Mouse (Mus musculus) heart, adult 11 months (tissue): Measurements from ENCODE around the gene Cirbp.
"Not testable (repeated sequence)": the region's sequence is repeated elsewhere in the genome, so short reads cannot be mapped to it uniquely, and the experiment has no call there.

Experiments
- DNase-seq: peaks from one replicate; pipeline ENCODE4 v3.0.0; 2022

The Cirbp gene

DNA sequence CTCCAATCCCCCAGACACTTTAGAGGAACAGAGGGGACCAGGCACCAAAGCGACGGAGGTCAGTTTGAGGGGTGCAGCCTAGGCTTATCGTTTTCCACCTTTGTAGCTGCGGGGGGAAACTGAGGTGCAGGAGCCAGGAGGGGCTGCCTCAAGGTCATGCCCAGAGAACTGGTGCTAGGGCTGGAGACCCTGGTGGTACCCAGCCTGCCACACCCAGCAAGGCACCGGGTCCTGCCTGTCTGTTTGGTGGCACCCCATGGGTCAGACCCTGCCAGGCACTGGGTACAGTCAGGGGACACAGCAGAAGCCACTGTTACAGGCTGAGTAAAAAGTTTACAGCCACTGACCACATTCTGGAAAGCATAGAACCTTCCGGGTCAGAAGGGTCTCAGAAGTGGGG is 14.5 kb downstream of the Cirbp start:
- peak; percentile 91 for DNase-seq

DNA sequence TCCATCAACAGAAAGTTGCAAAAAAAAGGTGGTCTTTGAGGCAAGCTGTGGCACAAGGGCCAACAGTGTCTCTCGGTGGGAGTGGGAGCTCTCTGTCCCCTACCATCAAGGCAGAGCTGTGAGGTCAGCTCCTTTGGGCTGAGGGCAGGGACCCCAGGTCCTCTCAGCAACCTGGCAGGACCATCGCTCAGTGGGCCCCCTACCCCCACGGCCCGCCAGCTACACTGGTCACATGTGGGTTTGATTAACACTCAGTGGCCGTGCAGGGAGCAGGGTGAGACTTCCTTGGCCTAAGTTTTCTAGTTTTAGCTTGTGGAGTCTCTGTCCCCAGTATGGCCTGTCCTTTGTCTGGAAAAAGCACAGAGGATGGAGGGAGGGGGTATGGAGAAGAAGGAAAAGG is 15.0 kb downstream of the Cirbp start:
- no peak for DNase-seq

DNA sequence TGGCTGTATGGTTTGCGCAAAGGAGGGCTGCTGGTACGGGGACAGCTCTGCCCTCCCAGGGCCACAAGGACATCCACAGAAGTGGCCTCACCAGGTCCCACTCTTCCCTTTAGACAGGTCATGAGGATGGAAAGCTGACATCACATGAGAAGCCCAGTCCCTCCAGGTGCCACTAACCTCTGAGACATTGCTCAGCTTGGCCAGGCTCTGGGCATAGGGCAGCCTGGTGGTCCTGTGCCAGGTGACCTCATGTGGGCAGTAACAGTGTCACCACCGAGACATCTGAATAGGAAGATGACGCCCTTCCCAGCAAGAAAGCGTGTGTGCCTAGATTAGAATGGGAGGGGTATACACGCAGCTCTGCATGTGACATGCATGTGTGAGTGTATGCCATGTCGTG is 16.8 kb downstream of the Cirbp start:
- DNase-seq, result peak; percentile 88

DNA sequence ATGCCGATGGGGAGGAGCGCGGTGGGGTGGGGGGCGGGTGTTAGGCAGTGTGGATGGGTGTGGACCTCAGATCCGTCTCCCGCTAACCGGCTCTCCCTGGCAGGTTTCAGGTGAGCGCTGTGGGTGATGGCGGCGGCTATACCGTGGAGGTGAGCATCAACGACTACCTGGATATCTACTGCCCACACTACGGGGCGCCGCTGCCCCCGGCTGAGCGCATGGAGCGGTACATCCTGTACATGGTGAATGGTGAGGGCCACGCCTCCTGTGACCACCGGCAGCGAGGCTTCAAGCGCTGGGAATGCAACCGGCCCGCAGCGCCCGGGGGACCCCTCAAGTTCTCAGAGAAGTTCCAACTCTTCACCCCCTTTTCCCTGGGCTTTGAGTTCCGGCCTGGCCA is 20.9 kb downstream of the Cirbp start:
- peak; percentile 92 for DNase-seq

DNA sequence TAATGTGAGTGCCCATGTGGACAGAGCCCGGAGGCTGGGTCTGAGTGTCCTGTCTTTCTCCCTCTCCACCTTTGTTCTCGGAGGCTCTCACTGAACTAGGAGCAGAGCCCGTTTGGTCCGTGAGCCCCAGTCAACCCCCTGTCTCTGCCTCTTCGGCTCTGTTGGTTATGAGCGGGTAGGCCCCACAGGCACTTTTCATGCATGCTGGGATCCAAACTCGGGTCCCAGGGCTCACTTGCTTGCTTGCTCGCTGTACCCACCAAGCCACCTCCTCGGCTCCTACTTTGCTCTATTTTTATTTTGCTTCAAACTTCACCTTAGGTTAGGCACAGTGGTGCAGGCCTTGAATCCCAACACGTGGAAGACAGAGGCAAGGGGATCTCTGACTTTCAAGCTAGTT is 22.0 kb downstream of the Cirbp start:
- DNase-seq, result peak; percentile 88

DNA sequence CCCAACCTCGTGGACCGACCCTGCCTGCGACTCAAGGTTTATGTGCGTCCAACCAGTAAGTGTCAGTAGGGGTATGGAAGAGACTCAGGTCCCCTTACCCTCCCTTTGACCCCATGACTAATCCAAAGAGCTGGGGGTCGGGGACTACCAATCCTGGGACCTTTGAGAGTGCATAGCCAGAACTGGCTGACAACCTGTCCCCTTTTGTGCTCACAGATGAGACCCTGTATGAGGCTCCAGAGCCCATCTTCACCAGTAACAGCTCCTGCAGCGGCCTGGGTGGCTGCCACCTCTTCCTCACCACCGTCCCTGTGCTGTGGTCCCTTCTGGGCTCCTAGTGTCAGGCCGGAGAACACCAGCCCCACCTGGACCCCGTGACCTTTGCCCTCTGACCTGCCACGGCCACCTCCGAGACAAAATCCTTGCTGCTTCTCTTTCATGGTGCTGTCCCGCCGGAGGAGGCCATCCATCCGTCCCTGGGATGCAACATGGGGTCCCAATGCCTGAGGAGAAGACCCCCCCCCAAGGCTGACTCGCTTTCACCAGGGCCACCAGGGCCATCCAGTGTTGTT is 22.8 kb downstream of the Cirbp start:
- peak; percentile 88 for DNase-seq

DNA sequence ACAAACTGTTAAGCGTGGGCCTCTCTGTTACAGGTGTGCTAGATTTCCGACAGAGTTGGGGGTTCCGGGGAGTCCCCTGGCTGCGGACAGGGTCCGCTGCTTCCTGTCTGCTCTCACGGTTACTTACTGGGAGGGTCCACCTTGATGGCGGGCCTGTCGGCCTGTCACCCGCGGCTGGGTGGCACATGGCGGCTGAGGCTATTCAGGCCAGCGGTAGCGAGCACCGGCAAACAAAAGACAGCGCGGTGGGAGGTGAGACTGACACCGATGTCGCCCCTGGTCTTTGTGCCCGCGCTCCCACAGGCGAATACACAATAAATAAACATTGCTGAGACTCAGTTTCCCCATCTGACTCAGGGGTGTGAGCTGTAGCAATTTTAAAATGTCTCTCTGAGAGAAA is 24.2 kb downstream of the Cirbp start:
- no peak for DNase-seq

DNA sequence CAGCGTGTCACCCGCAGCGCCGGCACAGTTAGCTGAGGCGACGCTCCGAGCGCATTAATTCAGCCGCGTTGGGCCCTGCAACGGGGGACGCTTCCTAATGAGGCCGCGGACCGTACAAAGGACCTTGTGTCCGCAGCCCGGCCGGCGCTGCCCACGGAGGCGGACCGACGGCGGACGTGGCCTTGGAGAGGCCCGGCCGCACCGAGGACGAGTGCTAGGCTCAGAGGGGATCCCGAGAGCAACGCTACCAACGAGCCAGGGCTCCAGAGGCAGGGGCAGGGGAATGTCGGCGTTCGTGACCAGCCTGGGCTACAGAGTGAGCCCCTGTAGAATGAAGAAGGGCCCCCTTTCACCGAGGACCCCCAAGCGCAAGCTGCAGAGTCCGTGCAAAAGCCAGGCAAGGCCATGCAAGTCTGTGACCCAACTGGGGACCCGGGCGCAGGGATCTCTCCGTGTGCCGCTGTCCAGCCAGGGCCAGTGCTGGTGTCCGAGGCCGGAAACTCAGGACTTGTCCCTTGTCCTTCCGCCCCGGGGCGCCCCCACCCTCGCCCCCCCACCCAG is 24.8 kb downstream of the Cirbp start:
- peak; percentile 93 for DNase-seq

DNA sequence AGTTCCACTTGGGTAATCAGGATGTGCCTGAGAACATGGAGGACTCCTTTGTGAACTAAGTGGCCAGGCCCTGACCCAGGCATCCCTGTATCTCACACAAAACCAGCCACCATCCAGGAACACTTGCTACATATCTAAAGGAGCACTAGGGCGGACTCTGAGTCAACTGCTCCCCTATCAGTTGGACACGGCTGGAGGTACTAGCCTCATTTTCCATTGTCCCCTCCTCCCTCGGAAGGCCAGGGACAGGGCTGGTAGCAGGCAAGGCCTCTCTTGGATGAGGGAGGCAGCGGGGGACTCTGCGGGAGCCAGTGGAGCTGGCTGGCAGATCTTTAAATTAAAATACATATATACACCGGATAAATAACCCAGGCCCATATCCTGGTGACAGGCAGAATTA is 28.2 kb downstream of the Cirbp start:
- DNase-seq, result no peak

DNA sequence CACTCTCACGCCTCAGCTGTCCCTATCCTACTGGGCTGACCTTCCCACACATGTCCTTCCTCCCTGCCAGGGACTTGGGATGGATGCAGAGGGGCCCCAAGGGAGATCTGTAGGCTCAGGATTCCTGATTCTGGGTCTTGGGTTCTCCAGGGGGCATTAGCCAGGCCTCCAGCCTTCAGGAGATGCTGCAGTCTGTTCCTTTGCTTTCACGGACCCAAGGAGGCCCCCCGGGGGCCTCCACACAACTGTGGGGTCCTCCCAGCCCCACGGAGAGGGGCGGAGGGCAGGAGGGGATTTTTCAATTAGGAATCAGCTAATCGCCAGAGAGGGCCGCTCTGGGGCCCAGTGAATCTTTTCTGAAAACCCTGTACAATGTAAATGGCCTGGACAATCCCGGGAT is 28.7 kb downstream of the Cirbp start:
- no peak for DNase-seq

DNA sequence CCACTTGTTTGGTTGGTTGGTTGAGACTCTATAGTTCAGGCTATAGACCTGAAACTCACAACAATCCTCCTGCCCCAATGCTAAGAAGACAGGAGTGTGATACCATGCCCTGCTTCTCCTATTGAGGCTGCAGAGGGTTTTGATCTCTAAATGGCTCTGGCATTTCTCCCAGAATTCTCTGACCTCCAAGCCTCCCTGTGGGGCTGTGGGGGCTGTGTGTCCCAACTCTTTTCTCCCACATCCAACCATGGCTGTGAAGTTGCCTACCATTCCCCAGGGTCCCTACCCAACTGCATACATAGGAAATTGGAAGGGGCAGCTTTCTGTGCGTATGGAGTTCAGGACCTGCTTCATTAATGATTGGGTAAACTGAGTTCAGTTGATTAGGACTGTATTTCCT is 30.4 kb downstream of the Cirbp start:
- DNase-seq, result no peak

DNA sequence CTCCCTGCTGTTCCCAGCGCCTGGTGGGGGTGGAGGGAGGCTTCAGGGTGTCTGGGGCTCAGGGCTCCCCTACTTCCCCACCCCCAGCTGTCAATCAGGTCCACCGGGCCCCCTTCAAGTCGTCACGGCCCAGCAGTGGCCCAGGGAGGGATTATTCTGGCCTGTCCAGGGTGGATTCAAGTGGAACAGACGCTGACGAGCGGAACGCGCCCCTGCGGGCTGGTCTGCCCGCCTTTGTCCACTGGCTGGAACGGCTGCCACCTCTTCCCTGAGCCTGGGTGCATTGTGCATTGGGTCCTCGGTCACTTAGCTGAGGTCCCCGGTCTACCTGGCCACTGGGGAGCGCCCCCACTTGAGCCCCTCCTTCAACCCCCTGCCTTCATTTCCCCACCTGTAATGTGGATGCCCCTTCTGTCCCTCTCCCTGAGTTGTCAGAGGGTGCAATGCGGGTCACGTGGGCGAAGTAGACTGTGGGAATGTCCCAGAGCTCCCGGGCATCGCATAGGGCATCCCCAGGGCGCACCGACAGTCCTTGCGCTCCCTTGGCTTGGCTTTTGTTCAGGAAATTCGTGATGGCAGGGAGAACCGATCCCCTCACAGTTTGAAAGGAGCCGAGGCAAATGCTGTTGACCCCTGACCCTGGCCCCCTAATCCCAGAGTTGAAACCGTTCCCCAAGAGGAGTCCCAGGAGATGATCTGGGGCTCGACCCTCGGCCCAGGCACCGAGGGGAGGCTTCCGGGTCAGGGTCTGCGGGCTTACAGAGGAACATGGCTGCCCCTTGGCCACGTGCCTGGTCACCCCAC is 31.2 kb downstream of the Cirbp start:
- DNase-seq, result no peak

DNA sequence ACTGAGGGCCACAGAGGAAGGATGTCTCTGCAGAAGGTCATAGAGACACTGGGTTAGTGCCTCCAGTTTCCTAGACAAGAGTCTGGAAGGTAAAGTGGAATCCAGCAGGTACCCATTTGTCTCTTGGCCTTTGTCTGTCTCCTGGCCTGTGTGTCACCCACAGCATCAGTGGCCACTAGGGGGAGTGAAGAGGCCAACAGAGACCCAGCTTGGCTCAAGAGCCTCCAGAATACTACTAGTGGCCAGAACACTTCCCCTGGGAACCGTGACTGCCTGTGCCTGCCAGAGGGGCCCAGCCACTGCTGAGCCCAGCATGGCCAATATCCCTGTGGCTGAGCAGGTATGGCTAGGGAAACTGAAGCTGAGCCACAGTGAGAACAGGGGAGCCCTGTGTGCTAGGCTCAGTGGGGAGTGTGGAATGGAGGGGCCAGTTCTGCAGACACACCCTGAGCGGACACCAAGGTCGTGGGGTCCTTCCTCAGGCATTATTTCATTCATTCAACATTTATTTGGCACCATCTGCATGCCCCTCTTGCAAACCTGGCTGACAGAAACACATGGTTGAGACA is 33.7 kb downstream of the Cirbp start:
- peak; percentile 98 for DNase-seq

DNA sequence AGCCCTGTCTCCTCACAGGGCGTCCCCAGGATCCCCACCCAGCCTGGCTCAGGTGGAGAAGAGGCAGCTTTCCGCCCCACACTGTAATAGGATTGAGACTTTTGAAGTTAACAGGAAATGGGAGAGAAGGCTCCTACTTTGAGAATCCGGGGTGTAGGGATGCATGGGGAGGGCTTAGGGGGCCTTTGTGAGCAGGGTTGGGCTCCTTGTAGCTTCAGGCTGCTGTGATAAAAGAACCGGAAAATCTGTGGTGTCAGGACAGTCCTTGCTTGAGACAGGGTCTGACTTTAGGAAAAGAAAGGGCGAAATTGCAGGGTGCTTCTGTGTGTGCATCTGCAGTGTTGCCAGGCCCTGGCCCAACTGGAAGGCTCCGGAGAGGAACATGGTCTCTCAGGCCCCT is 34.7 kb downstream of the Cirbp start:
- no peak for DNase-seq

DNA sequence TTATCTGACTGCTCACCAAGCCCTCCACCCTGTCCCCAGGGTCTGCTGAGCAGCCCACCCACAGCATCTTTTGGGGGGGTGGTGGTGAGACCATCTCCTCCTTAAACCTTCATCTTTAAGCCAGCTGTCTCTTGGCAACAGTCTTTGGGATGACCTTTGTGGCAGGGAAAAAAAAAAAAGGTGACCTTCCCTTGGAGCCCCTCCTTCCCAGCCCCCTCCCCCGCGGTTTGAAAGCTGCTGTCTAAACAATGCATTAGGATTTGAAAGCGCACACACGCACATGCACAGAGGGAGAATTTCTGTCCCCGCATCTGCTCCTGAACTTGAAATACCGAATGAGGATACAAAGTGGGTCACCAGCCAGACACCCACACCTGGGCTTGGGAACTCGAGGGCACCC is 38.3 kb downstream of the Cirbp start:
- no peak for DNase-seq

DNA sequence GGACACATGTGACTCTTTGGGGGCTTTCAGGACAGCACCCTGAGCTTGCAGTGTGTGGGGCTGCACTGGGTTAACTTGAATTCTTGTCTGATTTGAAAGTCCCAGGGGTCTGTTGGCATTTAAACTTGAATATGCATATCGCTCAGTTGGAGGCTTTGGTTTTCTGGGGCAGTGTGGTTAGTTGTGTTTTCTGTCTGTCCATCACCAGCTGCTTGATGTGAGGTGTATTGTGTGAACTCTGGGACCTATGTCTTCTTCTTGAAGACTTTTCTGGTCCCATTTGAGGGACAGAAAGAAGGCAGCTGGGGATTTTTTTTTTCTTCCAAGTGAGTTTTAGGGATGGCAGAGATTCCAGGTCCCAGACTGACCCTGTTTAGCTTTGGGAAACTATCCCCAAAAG is 41.4 kb downstream of the Cirbp start:
- DNase-seq, result no peak

DNA sequence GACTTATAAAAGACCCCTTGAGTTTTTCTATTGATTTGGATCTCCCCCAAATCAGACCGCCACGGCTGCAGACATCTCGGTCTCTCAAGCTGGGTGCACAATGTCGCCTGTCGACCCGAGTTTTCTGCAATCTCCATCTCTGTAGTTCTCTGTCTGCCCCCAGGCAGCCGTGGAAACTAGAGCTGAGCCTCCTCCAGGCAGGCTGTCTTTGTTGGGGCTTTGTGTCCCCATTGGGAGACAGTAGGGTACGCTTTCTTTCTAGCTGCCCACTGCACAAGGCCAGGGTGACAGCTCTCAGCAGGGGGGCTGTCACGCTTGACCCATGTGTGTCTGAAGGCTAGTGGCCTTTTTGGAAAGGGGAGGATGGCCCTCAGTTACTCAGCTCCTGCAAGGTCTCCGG is 41.9 kb downstream of the Cirbp start:
- no peak for DNase-seq

DNA sequence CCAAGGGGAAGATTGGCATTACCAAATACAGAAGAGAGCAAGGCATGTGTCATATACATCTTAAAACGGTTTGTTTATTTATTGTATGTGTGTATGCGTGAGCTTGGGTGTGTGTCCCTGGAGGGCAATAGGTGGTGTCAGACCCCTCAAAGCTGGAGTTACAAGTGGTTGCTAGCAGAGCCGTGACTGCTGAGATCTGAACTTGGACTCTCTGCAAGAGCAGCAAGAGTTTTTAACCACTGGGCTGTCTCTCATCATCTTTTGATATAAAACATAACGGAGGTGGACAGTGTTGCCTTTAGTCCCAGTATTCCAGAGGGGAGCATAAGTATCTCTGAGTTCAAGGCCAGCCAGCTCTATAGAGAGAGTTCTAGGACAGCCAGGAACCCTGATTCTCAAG is 42.5 kb downstream of the Cirbp start:
- DNase-seq, result no peak

DNA sequence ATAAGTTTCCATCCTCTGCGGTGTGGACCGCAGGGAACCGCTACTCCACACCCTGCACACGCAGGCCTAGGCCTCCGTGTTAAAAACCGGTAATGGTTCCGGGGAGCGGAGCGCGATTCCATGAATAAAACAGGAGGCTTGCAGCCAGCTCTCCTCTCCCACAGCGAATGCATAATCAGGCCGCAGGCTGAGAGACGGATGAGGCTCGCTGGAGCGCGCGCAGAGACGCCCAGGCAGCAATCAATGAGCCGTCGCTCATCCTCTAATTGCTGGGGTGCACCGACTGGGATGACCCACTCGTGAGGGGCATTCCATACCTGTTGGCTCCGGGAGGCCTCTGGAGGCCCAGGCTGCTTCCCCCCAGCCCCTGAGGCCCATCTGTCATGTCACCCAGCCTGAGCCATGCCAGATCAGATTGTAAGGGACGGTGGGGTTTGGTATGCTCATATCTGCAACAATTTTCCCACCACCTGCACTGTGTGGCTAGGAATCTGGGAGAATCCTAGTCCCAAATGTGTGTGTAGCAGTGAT is 43.1 kb downstream of the Cirbp start:
- DNase-seq, result no peak

DNA sequence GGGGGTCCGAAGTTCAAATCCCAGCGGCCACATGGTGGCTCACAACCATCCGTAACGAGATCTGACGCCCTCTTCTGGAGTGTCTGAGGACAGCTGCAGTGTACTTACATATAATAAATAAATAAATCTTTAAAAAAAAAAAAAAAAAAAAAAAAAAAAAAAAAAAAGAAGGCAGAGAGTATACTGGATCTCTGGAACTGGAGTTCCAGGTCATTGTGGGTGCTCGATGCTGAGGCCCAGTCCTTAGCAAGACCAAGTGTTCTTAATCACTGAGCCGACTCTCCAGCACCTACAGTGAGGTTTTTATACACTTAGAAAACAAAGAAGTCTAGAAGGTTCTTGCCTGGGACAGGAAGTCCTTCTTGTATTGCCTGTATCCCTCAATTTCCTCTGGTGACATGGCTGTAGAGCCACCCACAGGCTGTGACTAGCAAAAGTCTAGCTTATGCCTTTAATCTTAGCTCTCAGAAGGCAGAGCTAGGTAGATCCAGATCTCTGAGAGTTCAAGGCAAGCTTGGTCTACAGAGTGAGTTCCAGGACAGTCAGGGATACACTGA is 45.8 kb downstream of the Cirbp start:
- not testable (repeated sequence) for DNase-seq

DNA sequence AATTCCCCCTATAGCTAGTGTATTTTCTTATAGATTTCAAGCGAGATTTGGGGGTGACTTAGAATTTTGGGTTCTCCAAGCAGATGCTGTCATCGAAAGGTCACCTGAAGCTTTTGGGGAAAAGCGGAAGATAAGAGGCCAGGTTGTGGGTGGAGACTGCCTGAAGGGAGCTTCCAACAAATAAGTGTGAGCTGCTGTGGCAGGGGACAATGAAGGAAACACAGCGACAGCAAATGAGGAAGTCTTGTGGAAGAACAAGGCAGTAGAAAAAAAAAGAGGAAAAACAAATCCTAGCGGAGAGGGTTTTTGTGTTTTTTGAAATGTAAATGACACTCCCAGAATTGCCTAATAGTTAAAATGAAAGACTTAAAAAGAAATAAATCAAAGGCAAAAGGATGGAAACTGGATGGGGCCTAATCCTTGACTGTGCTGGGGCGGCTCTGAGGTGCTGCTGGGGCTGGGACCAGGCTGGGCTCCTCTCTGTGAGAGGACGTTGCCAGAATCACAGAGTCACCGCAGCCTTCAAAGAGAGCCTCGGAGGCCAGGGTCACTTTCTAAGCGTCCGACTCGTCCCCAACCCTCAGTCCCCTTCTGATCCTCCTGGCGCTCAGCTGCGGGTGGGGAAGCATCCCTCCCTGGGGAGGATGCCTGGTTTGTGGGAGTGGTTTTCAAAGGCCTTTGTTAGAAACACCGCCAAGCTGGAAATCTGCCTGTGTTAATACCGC is 49.4 kb downstream of the Cirbp start:
- DNase-seq, result no peak

DNA sequence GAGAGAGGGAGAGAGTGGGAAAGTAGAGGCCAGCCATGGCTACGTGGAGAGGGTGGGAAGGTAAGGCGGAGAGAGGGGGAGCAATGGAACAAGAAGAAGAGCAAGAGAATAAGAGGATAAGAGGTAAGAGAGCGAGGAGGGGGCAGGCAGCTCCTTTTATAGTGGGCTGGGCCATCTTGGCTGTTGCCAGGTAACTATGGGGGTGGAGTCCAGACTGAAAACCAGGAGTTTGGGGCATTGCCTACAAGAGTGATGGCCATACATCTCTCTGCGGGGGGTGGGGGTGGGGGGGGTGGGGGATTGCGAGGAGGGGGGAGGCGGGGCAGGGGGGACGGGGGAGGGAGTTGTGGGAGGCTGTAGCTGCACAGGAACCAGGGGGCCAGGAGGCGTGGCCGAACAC is 54.9 kb downstream of the Cirbp start:
- DNase-seq, result no peak
